Mouse (Mus musculus) embryo, embryonic 10 days (tissue): ENCODE measurements around the gene Arntl2.
A peak's percentile ranks its signal among the peaks of the same experiment; 100 is the strongest.

ENCODE experiments used
- DNase-seq: peaks from one replicate; pipeline ENCODE4 v3.0.0-alpha.2; 2015; ENCODE audit warnings: low spot score

The Arntl2 gene

GRCm38 (mm10) chr6:146781566-146781965 is 14.3 kb upstream of the Arntl2 start:
- no peak for DNase-seq

- no peak for DNase-seq
Observed at GRCm38 (mm10) chr6:146793527-146793926, 2.3 kb upstream of the Arntl2 start.

GRCm38 (mm10) chr6:146795166-146795923 is 510 bp upstream of the Arntl2 start:
- DNase-seq, result peak; percentile 19

- no peak for DNase-seq
Observed at GRCm38 (mm10) chr6:146797446-146797845, 1.6 kb downstream of the Arntl2 start.

- DNase-seq, result no peak
Observed at GRCm38 (mm10) chr6:146809991-146810390, 14.1 kb downstream of the Arntl2 start.

- DNase-seq, result no peak
Observed at GRCm38 (mm10) chr6:146813007-146813406, 17.2 kb downstream of the Arntl2 start.

- no peak for DNase-seq
Observed at GRCm38 (mm10) chr6:146820177-146820965, 24.5 kb downstream of the Arntl2 start.

- DNase-seq, result no peak
Observed at GRCm38 (mm10) chr6:146821958-146822357, 26.1 kb downstream of the Arntl2 start.

- peak; percentile 80 for DNase-seq
Observed at GRCm38 (mm10) chr6:146824727-146825486, 29.1 kb downstream of the Arntl2 start.

- no peak for DNase-seq
Observed at GRCm38 (mm10) chr6:146825487-146825773, 29.6 kb downstream of the Arntl2 start.

- no peak for DNase-seq
Observed at GRCm38 (mm10) chr6:146831320-146831719, 35.5 kb downstream of the Arntl2 start.

GRCm38 (mm10) chr6:146833485-146834314 is 37.8 kb downstream of the Arntl2 start:
- DNase-seq, result peak; percentile 76

GRCm38 (mm10) chr6:146834342-146834741 is 38.5 kb downstream of the Arntl2 start:
- no peak for DNase-seq

GRCm38 (mm10) chr6:146835784-146836183 is 39.9 kb downstream of the Arntl2 start:
- peak; percentile 60 for DNase-seq

- DNase-seq, result no peak
Observed at GRCm38 (mm10) chr6:146837316-146837715, 41.5 kb downstream of the Arntl2 start.

- no peak for DNase-seq
Observed at GRCm38 (mm10) chr6:146838366-146838765, 42.5 kb downstream of the Arntl2 start.

GRCm38 (mm10) chr6:146838863-146839262 is 43.0 kb downstream of the Arntl2 start:
- DNase-seq, result no peak

- no peak for DNase-seq
Observed at GRCm38 (mm10) chr6:146844867-146845266, 49.0 kb downstream of the Arntl2 start.

- no peak for DNase-seq
Observed at GRCm38 (mm10) chr6:146845347-146845746, 49.5 kb downstream of the Arntl2 start.

GRCm38 (mm10) chr6:146845961-146846750 is 50.3 kb downstream of the Arntl2 start:
- DNase-seq, result no peak

GRCm38 (mm10) chr6:146847402-146847801 is 51.5 kb downstream of the Arntl2 start:
- no peak for DNase-seq
